Mouse (Mus musculus): ENCODE results near the gene Dnajc5. TPM values are rescaled to one million over a fixed set of nuclear protein-coding genes. Genes with fewer than 3 reads are reported as not detected.
A peak's percentile ranks its signal among the peaks of the same experiment; 100 is the strongest.

Dnajc5 gene
- polyA plus RNA-seq, 1 experiment from 2014 or later = 245 TPM

DNA sequence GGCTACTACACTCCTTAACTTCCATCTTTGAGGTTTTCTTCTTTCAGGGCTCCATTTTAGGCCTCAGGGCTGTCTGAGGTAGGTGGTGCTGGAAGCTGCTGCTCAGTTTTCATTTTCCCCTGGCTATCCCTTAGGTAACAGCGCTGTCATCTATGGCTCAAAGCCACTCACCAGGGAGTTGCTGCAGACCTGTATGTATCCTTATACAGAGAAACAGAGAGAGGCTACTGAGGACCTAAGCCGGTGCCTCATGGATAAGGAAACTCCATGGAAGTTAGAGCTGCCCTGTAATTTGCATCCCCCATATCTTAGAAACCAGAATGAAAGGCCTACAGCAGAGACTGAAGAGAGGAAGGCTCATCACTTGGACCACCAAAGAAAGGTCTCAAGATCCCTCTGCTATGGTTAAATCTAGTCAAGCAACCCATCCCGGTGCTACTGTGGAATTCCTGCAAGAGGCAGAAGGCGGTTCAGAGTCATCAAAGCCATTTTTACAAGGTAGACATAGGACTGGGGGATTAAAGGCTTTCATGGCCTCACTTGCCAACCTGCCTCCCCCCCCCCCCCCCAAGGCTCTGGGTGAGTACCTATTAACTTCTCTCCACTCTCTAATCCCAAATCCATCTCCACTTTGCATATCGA is 60.0 kb downstream of the Dnajc5 start:
- WGBS = 82% methylated on average over 5 of the region's 5 CpGs
- H3K9ac ChIP-seq (replicated peaks; ENCODE audit: low read depth, low read length) = peak overlapping the region; percentile 89
- peaks cover 24% of the 10 kb centered on the region for H3K4me1 ChIP-seq (ENCODE audit: control insufficient read depth, insufficient read depth, low read length)
- H3K27ac ChIP-seq (ENCODE audit: low read depth, low read length) = no peak overlapping the region
- peaks cover 18% of the 10 kb centered on the region for H3K36me3 ChIP-seq (ENCODE audit: control insufficient read depth, insufficient read depth, low read length)
- no peak for ATAC-seq (ENCODE audit: low read depth)
- H3K4me3 ChIP-seq (ENCODE audit: low read depth, low read length) = peak overlapping the region; percentile 70
- no peaks in the 10 kb centered on the region for H3K27me3 ChIP-seq (ENCODE audit: control insufficient read depth, insufficient read depth, low read length)
- peak overlapping the region; percentile 92 for H3K4me2 ChIP-seq (ENCODE audit: low read depth, low read length)
- H3K9me3 ChIP-seq (ENCODE audit: control insufficient read depth, low read length) = no peaks in the 10 kb centered on the region

DNA sequence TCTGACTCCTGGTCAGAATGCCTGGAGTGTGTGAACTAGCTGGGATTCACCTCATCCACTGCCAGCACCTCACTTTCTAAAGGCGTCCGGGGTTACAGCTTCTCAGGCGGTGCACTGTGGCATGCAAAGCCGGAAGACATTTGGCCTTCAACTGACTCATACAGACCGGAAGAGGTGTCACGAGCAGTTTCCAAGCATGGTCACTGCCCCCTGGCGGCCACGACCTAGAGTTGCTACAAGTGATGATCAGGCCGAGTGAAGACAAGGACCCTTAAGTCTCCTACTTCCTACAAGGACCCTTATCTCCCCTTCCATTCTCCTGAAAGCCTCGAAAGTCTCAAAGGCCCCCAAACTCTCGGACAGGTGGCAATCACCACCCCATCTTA is 60.7 kb downstream of the Dnajc5 start:
- no peaks in the 10 kb centered on the region for H3K27me3 ChIP-seq (ENCODE audit: control insufficient read depth, insufficient read depth, low read length)
- H3K4me2 ChIP-seq (ENCODE audit: low read depth, low read length) = peak overlapping the region; percentile 92
- peak overlapping the region; percentile 70 for H3K4me3 ChIP-seq (ENCODE audit: low read depth, low read length)
- under 1% methylated on average over 11 of the region's 11 CpGs for WGBS
- no peaks in the 10 kb centered on the region for H3K9me3 ChIP-seq (ENCODE audit: control insufficient read depth, low read length)
- H3K27ac ChIP-seq (ENCODE audit: low read depth, low read length) = peak overlapping the region; percentile 90
- ATAC-seq (ENCODE audit: low read depth) = peak; percentile 80
- peak overlapping the region; percentile 89 for H3K9ac ChIP-seq (replicated peaks; ENCODE audit: low read depth, low read length)
- peaks cover 24% of the 10 kb centered on the region for H3K4me1 ChIP-seq (ENCODE audit: control insufficient read depth, insufficient read depth, low read length)
- peaks cover 24% of the 10 kb centered on the region for H3K36me3 ChIP-seq (ENCODE audit: control insufficient read depth, insufficient read depth, low read length)

DNA sequence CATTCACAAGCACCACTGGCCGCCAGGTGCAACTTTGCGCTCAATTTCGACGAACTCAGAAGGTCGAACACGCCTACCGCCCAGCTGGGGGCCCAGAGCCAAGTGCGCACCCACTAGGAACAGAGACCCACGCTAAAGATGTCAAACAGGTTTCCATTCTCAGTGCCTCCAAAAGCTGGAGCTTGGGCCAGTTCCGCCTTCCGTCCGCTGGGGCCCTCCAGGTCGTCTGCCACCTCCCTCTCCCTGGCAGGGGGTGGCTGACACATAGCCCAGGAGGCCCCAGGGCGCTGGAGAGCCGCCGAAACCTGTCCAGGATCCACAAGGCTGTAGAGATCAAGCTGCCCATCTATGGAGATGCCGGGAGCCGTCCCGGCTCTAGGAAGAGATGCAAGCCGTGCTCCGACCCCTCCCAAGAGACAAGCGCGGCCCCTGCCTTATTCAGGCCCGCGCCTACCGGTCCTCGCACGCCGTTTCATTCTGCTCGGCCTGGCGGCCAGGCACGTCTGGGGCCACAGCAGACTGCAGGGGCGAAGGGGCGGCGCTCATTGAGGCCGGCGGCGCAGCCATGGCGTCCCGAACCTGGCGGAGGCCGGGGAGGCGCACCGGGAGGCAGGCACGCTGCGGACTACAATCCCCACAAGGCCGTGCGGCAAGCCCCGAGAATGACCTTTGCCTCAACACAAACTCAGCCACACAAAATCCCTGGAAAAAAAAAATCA is 61.3 kb downstream of the Dnajc5 start:
- H3K36me3 ChIP-seq (ENCODE audit: control insufficient read depth, insufficient read depth, low read length) = peaks cover 29% of the 10 kb centered on the region
- WGBS = under 1% methylated on average over 49 of the region's 49 CpGs
- H3K4me2 ChIP-seq (ENCODE audit: low read depth, low read length) = peak overlapping the region; percentile 92
- H3K9me3 ChIP-seq (ENCODE audit: control insufficient read depth, low read length) = no peaks in the 10 kb centered on the region
- H3K4me1 ChIP-seq (ENCODE audit: control insufficient read depth, insufficient read depth, low read length) = peaks cover 24% of the 10 kb centered on the region
- peak overlapping the region; percentile 89 for H3K9ac ChIP-seq (replicated peaks; ENCODE audit: low read depth, low read length)
- H3K4me3 ChIP-seq (ENCODE audit: low read depth, low read length) = peak overlapping the region; percentile 70
- H3K27ac ChIP-seq (ENCODE audit: low read depth, low read length) = peak overlapping the region; percentile 90
- no peaks in the 10 kb centered on the region for H3K27me3 ChIP-seq (ENCODE audit: control insufficient read depth, insufficient read depth, low read length)
- peak; percentile 82 for ATAC-seq (ENCODE audit: low read depth)

DNA sequence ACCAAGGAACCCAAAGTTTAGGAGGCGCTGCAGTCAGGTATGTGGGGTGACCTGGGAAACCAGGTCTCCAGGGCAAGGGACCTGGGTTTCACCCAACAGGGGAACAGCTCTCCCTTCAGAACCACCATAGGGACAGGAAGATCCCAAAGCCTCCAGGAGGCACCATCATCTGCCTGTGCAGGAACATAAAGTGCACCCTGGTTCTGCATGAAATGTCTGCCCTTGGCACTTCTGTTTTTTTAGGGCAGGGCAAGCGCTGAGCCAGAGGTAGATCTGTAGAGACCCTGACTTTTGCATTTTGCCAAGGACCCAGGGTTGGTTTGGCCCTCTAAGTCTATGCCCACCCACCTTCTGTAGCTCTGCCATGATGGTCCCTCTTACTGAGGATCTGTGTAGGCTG is 62.1 kb downstream of the Dnajc5 start:
- Histone ChIP-seq H3K4me3 (ENCODE audit: low read depth, low read length) (no peak overlapping the region; the same call in 1 of the 2 replicates), H3K27me3 (ENCODE audit: control insufficient read depth, insufficient read depth, low read length) (no peaks in the 10 kb centered on the region), H3K9me3 (ENCODE audit: control insufficient read depth, low read length) (no peaks in the 10 kb centered on the region), H3K4me1 (ENCODE audit: control insufficient read depth, insufficient read depth, low read length) (peaks cover 17% of the 10 kb centered on the region), H3K9ac (replicated peaks; ENCODE audit: low read depth, low read length) (no peak overlapping the region), H3K27ac (ENCODE audit: low read depth, low read length) (peak overlapping the region; percentile 90), H3K4me2 (ENCODE audit: low read depth, low read length) (peak overlapping the region; percentile 92), H3K36me3 (ENCODE audit: control insufficient read depth, insufficient read depth, low read length) (peaks cover 37% of the 10 kb centered on the region)
- 88% methylated on average over 2 of the region's 2 CpGs for WGBS
- no peak for ATAC-seq (ENCODE audit: low read depth)

DNA sequence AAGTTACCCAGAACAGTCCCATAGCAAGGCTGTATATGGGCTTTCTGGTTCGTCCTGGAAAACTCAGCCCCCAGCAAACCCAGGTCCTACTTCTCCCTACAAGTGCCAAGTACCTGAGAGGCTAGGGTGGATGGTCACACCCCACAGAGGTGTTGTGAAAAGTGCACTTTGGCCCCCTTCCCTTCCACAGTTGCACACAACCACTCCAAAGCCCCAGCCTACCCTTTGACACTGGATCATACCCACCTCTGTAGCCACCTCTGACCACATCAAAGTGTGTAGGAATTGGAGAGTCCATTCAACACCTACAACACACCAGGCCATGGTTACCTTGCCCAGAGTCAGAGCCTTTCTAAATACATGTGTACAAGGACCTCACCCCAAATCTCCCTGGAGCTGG is 62.7 kb downstream of the Dnajc5 start:
- Histone ChIP-seq H3K27ac (ENCODE audit: low read depth, low read length) (no peak overlapping the region), H3K4me1 (ENCODE audit: control insufficient read depth, insufficient read depth, low read length) (peaks cover 14% of the 10 kb centered on the region)

DNA sequence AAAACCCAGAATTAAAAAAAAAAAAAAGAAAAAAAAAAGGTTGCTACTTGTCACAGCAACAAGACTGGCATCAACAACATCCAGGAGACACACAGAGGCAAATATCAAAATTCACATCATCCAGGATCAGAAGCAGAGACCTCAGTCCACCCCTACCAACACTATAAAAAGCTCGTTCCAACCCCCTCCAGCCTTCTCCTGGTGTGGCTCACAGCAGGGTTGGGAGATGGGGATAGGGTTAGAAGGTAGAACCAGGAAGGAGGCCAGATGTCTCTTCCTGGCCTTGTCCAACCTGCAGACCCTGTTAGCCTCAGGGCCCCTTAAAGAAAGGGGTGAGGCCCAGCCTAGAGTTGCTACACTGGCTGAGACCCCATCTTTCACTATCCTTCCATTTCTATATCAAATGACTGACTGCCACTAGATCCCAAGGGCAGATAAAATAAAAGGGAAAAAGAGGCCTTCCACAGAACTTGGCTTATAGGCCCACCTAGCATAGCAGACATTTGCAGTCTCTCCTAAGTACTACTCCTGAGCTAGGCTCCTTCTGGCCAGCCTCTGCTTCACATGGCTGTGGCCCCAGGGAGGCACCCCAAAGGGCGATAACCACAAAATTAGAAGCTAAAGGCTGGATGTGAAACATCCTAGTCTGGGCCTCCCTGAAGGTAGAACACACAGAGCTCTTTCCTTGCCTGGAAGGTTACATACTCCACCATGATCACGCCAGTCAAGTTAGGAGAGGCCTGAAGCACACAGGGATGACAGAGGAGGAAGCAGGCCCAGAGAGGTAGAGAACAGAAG is 63.4 kb downstream of the Dnajc5 start:
- no peak for ATAC-seq (ENCODE audit: low read depth)
- Histone ChIP-seq H3K27ac (ENCODE audit: low read depth, low read length) (no peak overlapping the region), H3K36me3 (ENCODE audit: control insufficient read depth, insufficient read depth, low read length) (peaks cover 48% of the 10 kb centered on the region), H3K4me2 (ENCODE audit: low read depth, low read length) (no peak overlapping the region), H3K9me3 (ENCODE audit: control insufficient read depth, low read length) (no peaks in the 10 kb centered on the region), H3K4me1 (ENCODE audit: control insufficient read depth, insufficient read depth, low read length) (peaks cover 14% of the 10 kb centered on the region), H3K9ac (replicated peaks; ENCODE audit: low read depth, low read length) (no peak overlapping the region), H3K27me3 (ENCODE audit: control insufficient read depth, insufficient read depth, low read length) (no peaks in the 10 kb centered on the region), H3K4me3 (ENCODE audit: low read depth, low read length) (no peak overlapping the region)
- WGBS = 93% methylated on average over 3 of the region's 3 CpGs

More for the DNA sequence above, 62.7 kb downstream of the Dnajc5 start:
- 95% methylated on average over 1 of the region's 1 CpGs for WGBS
- Histone ChIP-seq H3K9me3 (ENCODE audit: control insufficient read depth, low read length) (no peaks in the 10 kb centered on the region), H3K4me3 (ENCODE audit: low read depth, low read length) (no peak overlapping the region), H3K4me2 (ENCODE audit: low read depth, low read length) (no peak overlapping the region), H3K36me3 (ENCODE audit: control insufficient read depth, insufficient read depth, low read length) (peaks cover 41% of the 10 kb centered on the region), H3K27me3 (ENCODE audit: control insufficient read depth, insufficient read depth, low read length) (no peaks in the 10 kb centered on the region), H3K9ac (replicated peaks; ENCODE audit: low read depth, low read length) (no peak overlapping the region)
- no peak for ATAC-seq (ENCODE audit: low read depth)

DNA sequence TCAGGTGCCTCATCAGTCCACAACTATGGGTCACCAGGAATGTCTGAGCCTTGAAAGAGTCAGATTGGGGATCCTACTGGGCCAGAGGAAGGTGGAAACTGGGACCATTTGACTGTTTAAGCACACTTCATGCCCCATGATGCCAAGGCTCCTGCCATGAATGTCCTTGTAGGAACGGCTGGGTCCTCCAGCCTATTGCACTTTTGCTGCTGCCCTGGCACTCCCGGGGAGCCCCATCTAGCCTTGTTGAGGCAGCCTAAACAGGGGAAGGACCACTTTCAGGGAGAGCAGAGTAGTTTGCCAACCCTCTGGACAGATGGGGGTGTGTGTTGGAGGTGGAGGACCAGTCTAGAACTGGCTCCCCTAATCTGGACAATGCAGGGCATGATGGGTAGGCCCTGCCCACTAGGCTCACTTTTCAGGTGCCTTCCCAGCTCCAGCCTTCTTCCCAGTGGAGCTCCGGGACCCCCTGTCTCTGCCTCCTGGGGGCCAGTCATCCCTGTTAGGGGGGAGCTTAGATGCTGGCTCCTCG is 64.2 kb downstream of the Dnajc5 start, which contains the start of gene Uckl1:
TSS of gene Uckl1 (minus strand) at position 482 of the 532 bp plus-strand sequence.
- Histone ChIP-seq H3K4me1 (ENCODE audit: control insufficient read depth, insufficient read depth, low read length) (peaks cover 14% of the 10 kb centered on the region), H3K9me3 (ENCODE audit: control insufficient read depth, low read length) (no peaks in the 10 kb centered on the region), H3K9ac (replicated peaks; ENCODE audit: low read depth, low read length) (no peak within 1 kb of the TSS), H3K4me2 (ENCODE audit: low read depth, low read length) (no peak within 1 kb of the TSS), H3K4me3 (ENCODE audit: low read depth, low read length) (no peak within 1 kb of the TSS), H3K27ac (ENCODE audit: low read depth, low read length) (no peak within 1 kb of the TSS), H3K36me3 (ENCODE audit: control insufficient read depth, insufficient read depth, low read length) (peaks cover 55% of the 10 kb centered on the region), H3K27me3 (ENCODE audit: control insufficient read depth, insufficient read depth, low read length) (no peaks in the 10 kb centered on the region)
- 92% methylated on average over 4 of the region's 4 CpGs for WGBS
- no peak for ATAC-seq (ENCODE audit: low read depth)

DNA sequence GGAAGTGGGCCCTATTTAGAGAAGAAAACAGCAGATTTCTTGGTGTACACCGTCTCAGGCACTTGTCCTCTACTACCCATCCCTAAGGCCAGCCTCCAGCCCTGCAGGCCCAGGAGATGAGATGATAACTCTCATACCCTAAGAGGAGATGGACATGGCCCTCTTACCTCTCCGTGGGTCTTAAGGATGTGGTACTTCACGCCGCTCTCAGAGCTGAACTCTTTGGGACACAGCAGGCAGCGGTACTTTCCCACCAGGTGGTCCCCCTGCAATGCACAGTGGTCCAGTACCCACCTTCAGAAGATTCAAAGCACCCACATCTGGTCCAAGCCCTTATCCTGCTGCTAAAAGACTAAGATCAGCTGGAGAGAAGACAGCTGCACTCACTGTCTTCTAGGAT is 65.2 kb downstream of the Dnajc5 start:
- no peaks in the 10 kb centered on the region for H3K27me3 ChIP-seq (ENCODE audit: control insufficient read depth, insufficient read depth, low read length)
- no peak overlapping the region for H3K4me3 ChIP-seq (ENCODE audit: low read depth, low read length)
- no peak overlapping the region for H3K27ac ChIP-seq (ENCODE audit: low read depth, low read length)
- H3K9ac ChIP-seq (replicated peaks; ENCODE audit: low read depth, low read length) = no peak overlapping the region
- H3K9me3 ChIP-seq (ENCODE audit: control insufficient read depth, low read length) = no peaks in the 10 kb centered on the region
- no peak for ATAC-seq (ENCODE audit: low read depth)
- H3K36me3 ChIP-seq (ENCODE audit: control insufficient read depth, insufficient read depth, low read length) = peaks cover 62% of the 10 kb centered on the region
- H3K4me1 ChIP-seq (ENCODE audit: control insufficient read depth, insufficient read depth, low read length) = peaks cover 10% of the 10 kb centered on the region
- WGBS = 88% methylated on average over 5 of the region's 5 CpGs
- H3K4me2 ChIP-seq (ENCODE audit: low read depth, low read length) = no peak overlapping the region
